Mouse (Mus musculus): ENCODE data around the gene AV320801.
"Not testable (repeated sequence)": the region's sequence is repeated elsewhere in the genome, so short reads cannot be mapped to it uniquely, and the experiment has no call there.

The AV320801 gene

DNA sequence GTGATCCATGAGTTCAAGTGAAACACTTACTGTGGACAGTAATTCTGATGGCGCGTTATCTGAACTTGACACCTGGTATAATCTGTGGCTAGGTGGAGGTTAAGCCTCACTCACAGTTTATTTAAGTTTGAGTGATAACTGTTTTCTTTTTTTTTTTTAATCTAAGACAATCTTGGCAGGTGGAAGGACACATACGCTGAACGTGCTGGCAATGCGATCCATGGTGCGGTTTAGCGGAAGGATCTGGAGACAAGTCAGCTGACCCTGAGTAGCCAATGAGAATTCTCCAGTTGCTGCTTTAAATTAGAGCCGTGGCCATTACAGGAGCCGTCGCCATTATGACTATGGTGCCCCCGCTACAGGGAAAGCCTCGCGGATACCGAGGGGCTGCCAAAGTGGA, at the start of gene AV320801:
Gene AV320801, plus strand, starts transcription at position 301 of the 400 bp plus-strand sequence.
- not testable (repeated sequence) for DNase-seq (ENCODE audit: low spot score in 2 of 2)

DNA sequence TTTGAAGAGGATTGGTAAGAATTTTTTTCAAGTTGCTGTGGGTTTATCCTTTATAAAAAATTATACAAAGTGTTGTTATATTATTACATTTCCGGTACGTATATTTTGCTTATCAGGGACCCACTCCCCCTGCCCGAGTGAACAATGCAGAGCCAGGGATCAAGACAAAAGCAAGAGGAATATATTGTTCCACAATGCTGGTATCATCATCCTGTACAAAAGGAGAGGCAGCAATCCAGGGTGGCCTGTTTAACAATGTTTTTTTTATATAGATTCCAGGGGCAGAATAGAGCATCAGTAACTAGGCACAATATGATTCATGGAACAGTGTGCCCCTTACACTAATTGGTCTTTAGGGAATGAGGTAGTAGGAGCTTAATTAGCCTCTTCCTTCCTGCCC, 30.2 kb upstream of the AV320801 start:
- not testable (repeated sequence) for DNase-seq (ENCODE audit: low spot score in 2 of 2)

DNA sequence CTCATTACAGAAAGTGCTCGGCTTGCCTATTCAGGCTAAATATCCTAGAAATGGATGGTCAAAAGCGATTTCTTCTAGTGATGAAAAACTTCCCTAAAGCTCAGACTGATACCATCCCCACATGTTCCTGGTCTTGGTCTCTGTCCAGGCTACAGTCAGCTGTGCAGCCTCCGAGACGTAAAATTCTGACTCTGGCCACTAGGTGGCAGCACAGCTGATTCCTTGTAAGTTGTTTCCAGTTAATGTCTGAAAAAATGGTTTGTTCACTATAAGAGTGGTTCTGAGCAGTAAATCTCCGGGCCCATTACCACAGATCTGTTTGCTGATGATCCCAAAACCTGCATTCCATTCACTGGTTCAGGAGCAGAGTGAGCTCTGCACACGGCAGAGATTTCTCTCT, 12.5 kb upstream of the AV320801 start:
- DNase-seq (ENCODE audit: low spot score in 2 of 2) = not testable (repeated sequence)

DNA sequence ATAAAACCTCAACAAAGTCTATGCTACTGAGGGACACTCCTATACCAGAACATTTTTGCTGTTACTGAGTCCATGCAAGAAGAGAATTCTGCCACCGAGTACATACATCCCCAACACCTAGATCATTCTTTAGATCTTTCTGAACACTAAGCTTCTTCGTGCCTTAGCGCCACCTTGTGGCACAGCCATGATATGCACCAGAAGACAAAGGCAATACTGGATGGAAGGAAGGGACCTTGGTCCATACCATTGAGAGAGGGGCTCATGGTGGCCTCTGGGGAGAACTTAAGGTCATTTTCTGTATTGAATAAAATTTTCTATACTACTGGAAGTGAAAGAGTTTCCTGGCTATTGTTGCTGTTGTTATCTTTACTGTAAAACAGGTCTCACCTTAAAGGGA, 11.2 kb upstream of the AV320801 start:
- DNase-seq (ENCODE audit: low spot score in 2 of 2) = not testable (repeated sequence)

Measured in frontal cortex, postnatal 36 days (tissue).